Mouse (Mus musculus): ENCODE data around the gene Aatk. TPM values are rescaled to one million over a fixed set of nuclear protein-coding genes. Genes with fewer than 3 reads are reported as not detected.

The Aatk gene
- polyA plus RNA-seq, 1 experiment from 2014 or later: 0.59 TPM

DNA sequence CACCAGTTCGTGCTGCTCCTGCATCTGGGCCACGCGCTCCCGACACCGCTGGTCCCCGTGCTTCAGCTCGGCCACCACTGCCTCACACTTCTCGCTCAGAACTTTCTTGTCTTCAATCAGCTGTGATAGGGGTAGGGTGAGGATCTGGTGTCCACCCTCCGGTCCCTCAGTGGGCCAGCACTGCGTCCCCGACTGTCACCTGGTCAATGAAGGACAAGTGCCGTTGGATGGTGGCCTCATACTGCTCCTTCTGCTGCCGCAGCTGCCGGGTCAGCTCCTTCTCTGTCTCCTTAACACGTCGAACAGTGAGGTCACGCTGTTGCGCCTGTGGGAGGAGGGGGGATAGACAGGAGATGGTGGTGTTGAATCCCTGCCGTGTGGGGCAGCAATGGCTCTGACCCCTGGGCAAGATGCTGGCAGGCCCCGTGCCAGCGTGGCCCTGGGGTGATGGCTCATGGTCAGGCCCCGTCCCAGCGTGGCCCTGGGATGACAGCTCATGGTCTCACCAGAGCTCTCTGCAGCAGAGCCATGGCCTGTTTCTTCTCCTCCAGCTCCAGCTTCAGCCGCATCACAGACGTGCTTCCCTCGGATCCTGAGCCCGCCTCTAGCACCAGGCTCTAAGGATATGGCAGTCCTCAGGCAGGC is 23.4 kb upstream of the Aatk start:
- Histone ChIP-seq H3K4me3 (replicated peaks) (no peak overlapping the region), H3K9ac (no peak overlapping the region), H3K9me3 (replicated peaks) (no peaks in the 10 kb centered on the region), H3K36me3 (replicated peaks) (peaks cover 8% of the 10 kb centered on the region; the same call in 1 of the 2 replicates), H3K27ac (replicated peaks) (no peak overlapping the region), H3K4me2 (no peak overlapping the region), H3K27me3 (no peaks in the 10 kb centered on the region), H3K4me1 (replicated peaks) (no peaks in the 10 kb centered on the region; the same call in 1 of the 2 replicates)
- no peak for ATAC-seq (ENCODE audit: insufficient read depth)
- WGBS (ENCODE audit: insufficient replicate concordance): 85% methylated on average over 27 of the region's 27 CpGs

DNA sequence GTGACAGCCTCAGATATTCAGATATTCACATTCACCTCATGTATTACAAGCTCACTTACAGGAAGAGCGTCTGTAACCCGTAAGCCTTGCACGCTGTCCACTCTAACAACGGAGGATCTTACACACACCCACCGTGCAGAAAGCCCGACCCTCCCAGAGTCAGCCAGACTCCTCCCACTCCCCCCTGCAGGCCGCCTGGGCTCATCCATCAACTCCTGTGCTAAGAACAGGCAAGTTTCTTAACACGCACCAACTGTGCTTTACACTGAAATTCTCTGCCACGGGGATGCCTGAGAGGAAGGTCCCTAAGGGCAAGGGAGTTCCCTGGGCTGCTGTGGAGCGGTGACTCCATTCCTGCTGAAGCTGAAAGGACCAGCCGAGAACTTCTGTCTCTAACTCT is 22.3 kb upstream of the Aatk start:
- Histone ChIP-seq H3K27ac (replicated peaks) (no peak overlapping the region), H3K4me3 (replicated peaks) (no peak overlapping the region), H3K36me3 (replicated peaks) (peaks cover 8% of the 10 kb centered on the region; the same call in 1 of the 2 replicates), H3K4me1 (replicated peaks) (no peaks in the 10 kb centered on the region; the same call in 1 of the 2 replicates), H3K9me3 (replicated peaks) (no peaks in the 10 kb centered on the region), H3K4me2 (no peak overlapping the region), H3K27me3 (no peaks in the 10 kb centered on the region), H3K9ac (no peak overlapping the region)
- 65% methylated on average over 11 of the region's 11 CpGs for WGBS (ENCODE audit: insufficient replicate concordance)
- ATAC-seq (ENCODE audit: insufficient read depth): no peak

DNA sequence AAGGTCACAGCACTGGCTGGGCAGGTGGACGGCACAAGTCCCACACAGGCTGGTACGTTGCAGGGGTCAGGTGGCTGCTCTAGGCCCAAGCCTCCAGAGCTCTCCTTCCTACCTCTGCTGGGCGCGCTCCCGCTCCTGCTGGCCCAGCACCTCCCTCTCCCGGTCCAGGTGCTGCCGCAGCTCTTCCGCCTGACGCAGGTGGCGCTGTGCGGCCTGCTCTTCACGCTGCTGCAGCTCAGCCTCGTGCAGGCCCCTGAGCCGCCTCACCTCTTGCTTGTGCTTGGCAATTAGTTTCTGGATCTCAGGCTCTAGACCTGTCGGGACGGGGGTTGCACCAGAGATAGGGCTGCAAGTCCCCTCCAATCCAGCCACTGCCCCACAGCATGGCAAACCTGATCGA is 20.9 kb upstream of the Aatk start:
- Histone ChIP-seq H3K27me3 (no peaks in the 10 kb centered on the region), H3K4me1 (replicated peaks) (no peaks in the 10 kb centered on the region; the same call in 1 of the 2 replicates), H3K36me3 (replicated peaks) (peaks cover 8% of the 10 kb centered on the region; the same call in 1 of the 2 replicates), H3K4me3 (replicated peaks) (no peak overlapping the region), H3K9ac (no peak overlapping the region), H3K9me3 (replicated peaks) (no peaks in the 10 kb centered on the region), H3K4me2 (no peak overlapping the region), H3K27ac (replicated peaks) (no peak overlapping the region)
- WGBS (ENCODE audit: insufficient replicate concordance): 76% methylated on average over 17 of the region's 17 CpGs
- no peak for ATAC-seq (ENCODE audit: insufficient read depth)

DNA sequence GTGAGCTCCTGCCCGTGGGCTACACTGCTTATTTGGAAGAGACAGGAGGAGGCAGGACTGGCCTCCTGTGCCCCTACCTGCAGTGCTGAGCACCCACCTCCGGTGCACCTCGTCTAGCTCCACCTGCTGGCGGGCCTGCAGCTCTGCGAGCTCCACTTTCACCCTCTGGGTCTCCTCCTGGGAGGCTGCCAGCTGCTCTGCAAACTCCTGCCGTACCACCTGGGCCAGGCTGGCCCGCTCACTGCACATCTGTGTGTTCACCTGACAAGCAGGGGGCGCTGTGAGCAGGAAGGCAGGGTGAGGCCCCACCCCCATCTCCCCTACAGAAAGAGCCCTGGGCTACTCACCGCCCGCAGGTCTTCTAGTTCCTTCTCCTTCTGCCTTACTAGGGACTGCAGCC is 18.3 kb upstream of the Aatk start:
- Histone ChIP-seq H3K9ac (no peak overlapping the region), H3K27me3 (peaks cover 4% of the 10 kb centered on the region; the same call in 1 of the 2 replicates), H3K27ac (replicated peaks) (no peak overlapping the region), H3K36me3 (replicated peaks) (no peaks in the 10 kb centered on the region), H3K4me3 (replicated peaks) (no peak overlapping the region), H3K4me1 (replicated peaks) (no peaks in the 10 kb centered on the region; the same call in 1 of the 2 replicates), H3K4me2 (no peak overlapping the region), H3K9me3 (replicated peaks) (no peaks in the 10 kb centered on the region)
- no peak for ATAC-seq (ENCODE audit: insufficient read depth)
- WGBS (ENCODE audit: insufficient replicate concordance): 32% methylated on average over 10 of the region's 10 CpGs

DNA sequence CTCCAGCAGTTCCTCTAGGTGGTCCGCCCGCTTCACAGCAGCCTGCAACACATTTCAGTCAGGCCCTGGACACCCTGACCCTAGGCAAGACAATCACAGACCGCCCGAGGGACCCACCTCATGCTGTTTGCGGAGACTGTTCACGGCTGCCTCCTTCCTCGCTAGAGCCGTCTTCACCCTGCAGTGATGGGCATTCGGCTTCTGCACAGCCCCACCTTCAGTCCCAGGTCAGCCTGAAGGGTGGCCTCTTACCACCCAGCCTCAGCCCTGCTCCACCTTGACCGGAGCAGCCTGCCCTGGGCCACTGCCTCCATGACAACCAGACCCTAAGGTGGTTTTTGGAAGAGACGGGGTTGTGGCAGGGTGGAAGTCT is 17.7 kb upstream of the Aatk start:
- peak; percentile 20; the same call in 1 of the 2 replicates for ATAC-seq (ENCODE audit: insufficient read depth)
- 70% methylated on average over 11 of the region's 11 CpGs for WGBS (ENCODE audit: insufficient replicate concordance)
- Histone ChIP-seq H3K9me3 (replicated peaks) (no peaks in the 10 kb centered on the region), H3K4me2 (no peak overlapping the region), H3K36me3 (replicated peaks) (no peaks in the 10 kb centered on the region), H3K4me1 (replicated peaks) (no peaks in the 10 kb centered on the region; the same call in 1 of the 2 replicates), H3K4me3 (replicated peaks) (no peak overlapping the region), H3K27ac (replicated peaks) (peak overlapping the region; percentile 51; the same call in 1 of the 2 replicates), H3K9ac (no peak overlapping the region), H3K27me3 (peaks cover 5% of the 10 kb centered on the region; the same call in 1 of the 2 replicates)

DNA sequence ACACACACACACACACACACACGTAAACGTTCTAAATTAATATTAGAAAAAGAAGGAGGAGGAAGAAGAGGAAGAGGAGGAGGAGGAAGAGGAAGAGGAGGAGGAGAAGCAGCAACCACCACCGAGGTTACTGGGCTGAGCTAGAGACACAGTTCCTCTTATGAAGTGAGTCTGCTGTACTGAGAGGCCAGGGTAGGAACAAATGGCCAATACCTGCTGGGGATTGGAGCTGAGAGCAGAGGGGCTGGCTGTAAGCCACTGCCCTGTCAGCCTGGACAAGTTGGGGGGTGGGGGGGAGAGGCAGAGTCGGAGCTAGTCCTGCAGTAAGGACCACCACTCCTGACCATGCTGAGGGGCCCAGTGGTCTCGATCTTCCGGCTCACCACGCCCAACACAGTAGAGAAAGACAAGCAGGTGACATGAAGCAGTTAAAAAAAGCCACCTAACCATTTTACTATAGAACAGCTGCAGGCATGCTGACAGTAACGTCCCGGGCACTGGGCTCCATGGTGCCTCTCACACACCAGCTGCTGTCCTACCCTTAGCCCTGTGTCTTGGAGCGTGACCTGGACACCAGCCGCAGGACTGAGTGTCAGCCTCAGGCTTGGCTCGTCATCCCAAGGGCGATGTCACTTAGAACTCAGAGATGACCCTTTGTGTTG is 17.2 kb upstream of the Aatk start:
- no peak for ATAC-seq (ENCODE audit: insufficient read depth)
- Histone ChIP-seq H3K36me3 (replicated peaks) (no peaks in the 10 kb centered on the region), H3K9ac (no peak overlapping the region), H3K4me3 (replicated peaks) (no peak overlapping the region), H3K9me3 (replicated peaks) (no peaks in the 10 kb centered on the region), H3K4me2 (no peak overlapping the region), H3K4me1 (replicated peaks) (no peaks in the 10 kb centered on the region; the same call in 1 of the 2 replicates), H3K27ac (replicated peaks) (peak overlapping the region; percentile 51; the same call in 1 of the 2 replicates), H3K27me3 (peaks cover 5% of the 10 kb centered on the region)
- WGBS (ENCODE audit: insufficient replicate concordance): 60% methylated on average over 13 of the region's 13 CpGs

DNA sequence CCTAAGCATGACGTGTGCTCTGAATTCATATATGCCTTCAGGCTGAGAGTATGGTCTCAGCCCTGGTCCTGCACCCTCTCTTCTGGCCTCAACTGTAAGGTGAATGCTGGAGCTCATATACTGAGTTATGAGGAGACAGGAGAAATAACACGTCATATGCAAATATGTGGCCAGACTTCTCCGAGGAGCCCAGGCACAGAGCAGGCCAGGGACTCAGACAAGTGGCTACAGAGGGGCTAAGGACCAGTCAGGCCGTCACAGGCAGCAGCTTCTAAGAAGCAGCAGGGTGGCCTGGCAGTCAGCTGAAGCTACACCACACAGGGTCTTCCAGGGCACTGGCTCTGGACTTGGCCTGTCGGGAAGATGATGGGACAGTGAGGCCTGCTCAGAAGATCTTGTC is 16.4 kb upstream of the Aatk start:
- H3K4me1 ChIP-seq (replicated peaks): no peaks in the 10 kb centered on the region; the same call in 1 of the 2 replicates
- H3K27ac ChIP-seq (replicated peaks): 0 out of 2 replicates have a peak overlapping the region, but pooled peaks have one; percentile 19
- H3K9me3 ChIP-seq (replicated peaks): no peaks in the 10 kb centered on the region
- peaks cover 5% of the 10 kb centered on the region for H3K27me3 ChIP-seq
- H3K36me3 ChIP-seq (replicated peaks): no peaks in the 10 kb centered on the region
- H3K4me2 ChIP-seq: no peak overlapping the region
- no peak overlapping the region for H3K9ac ChIP-seq
- no peak for ATAC-seq (ENCODE audit: insufficient read depth)
- 54% methylated on average over 5 of the region's 5 CpGs for WGBS (ENCODE audit: insufficient replicate concordance)
- H3K4me3 ChIP-seq (replicated peaks): no peak overlapping the region

DNA sequence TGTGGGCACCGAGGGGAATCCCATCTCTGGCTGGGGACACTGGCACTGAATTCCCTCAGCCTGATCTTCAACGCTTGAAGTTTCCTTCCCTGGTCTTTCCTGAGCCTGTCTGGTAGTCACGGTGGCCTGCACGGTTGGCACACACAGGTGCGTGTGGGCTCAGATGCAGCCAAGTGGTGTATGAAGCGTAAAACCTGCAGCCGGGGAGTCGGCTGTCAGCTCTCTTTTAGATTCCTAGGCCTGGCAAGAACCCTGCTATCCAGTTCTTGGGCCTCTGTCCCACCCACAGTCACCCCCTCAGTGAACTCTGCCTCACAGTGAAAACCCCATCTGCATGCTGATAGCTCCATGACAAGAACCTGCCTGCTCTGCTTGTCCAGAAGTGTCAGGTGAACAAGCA is 13.7 kb upstream of the Aatk start:
- WGBS (ENCODE audit: insufficient replicate concordance): 62% methylated on average over 8 of the region's 8 CpGs
- no peak overlapping the region for H3K27ac ChIP-seq (replicated peaks)
- no peaks in the 10 kb centered on the region for H3K9me3 ChIP-seq (replicated peaks)
- H3K4me3 ChIP-seq (replicated peaks): no peak overlapping the region
- ATAC-seq (ENCODE audit: insufficient read depth): no peak
- no peaks in the 10 kb centered on the region; the same call in 1 of the 2 replicates for H3K4me1 ChIP-seq (replicated peaks)
- peaks cover 5% of the 10 kb centered on the region for H3K27me3 ChIP-seq
- H3K36me3 ChIP-seq (replicated peaks): no peaks in the 10 kb centered on the region
- no peak overlapping the region for H3K9ac ChIP-seq
- H3K4me2 ChIP-seq: no peak overlapping the region

DNA sequence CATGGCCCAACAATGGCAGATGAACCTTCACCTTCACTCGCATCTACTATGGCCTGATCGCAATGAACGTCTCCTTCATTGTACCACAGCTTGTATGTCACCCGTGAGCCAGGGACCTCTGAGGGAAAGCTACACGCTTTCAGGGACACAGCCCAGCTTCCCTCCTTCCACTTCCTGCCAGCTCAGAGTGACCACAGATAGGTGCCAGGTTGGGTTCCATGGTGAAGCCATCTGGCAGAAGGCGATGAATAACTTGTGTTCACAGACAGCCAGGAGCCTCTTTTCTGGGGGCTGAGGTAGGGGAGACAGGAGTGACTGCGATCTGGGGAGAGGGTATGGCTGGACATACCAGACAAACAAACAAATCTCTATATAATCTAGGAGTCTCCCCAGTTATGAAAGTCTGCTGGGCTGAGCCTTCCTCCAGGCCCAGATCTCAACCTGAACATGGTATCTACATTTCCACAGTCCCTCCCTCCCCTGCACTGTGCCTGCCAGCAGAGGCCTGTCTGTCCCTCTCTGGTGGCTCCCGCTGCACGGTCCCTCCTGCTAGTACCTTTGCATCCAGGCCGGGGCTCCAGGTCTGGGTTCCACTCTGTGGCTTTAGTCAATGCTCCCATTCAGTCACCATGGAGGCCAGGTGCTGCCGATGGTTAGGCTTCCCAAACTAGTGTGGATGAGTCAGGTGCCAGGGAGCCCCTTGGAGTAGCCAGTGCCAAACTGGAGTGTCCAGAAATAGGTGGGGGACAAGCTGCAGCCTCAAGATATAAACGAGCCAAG is 9.2 kb upstream of the Aatk start:
- Histone ChIP-seq H3K9me3 (replicated peaks) (no peaks in the 10 kb centered on the region), H3K36me3 (replicated peaks) (no peaks in the 10 kb centered on the region), H3K27ac (replicated peaks) (no peak overlapping the region), H3K9ac (no peak overlapping the region), H3K4me3 (replicated peaks) (no peak overlapping the region), H3K4me2 (no peak overlapping the region), H3K27me3 (peaks cover 8% of the 10 kb centered on the region), H3K4me1 (replicated peaks) (no peaks in the 10 kb centered on the region)
- ATAC-seq (ENCODE audit: insufficient read depth): no peak
- WGBS (ENCODE audit: insufficient replicate concordance): 65% methylated on average over 12 of the region's 12 CpGs

DNA sequence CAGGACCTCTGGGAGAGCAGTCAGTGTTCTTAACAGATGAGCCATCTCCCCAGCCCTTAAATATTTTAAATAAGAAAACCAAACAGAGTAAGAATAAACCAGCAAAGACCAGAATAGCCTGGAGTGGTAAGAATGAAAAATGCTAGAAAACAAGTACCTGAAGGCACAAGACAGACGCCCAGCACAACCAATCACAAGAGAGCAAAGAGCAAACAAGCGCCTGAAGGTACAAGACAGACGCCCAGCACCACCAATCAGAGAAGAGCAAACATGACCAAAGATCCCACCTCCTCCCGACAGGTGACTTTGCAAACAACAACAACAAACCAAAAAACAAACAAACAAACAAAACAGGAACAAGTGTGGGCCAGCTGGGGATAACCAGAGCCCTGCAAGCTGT is 6.9 kb upstream of the Aatk start:
- WGBS (ENCODE audit: insufficient replicate concordance): 57% methylated on average over 4 of the region's 4 CpGs
- ATAC-seq (ENCODE audit: insufficient read depth): no peak
- Histone ChIP-seq H3K27me3 (peaks cover 22% of the 10 kb centered on the region), H3K9ac (no peak overlapping the region), H3K4me3 (replicated peaks) (no peak overlapping the region), H3K4me2 (no peak overlapping the region), H3K36me3 (replicated peaks) (no peaks in the 10 kb centered on the region), H3K9me3 (replicated peaks) (no peaks in the 10 kb centered on the region), H3K27ac (replicated peaks) (no peak overlapping the region), H3K4me1 (replicated peaks) (no peaks in the 10 kb centered on the region)

DNA sequence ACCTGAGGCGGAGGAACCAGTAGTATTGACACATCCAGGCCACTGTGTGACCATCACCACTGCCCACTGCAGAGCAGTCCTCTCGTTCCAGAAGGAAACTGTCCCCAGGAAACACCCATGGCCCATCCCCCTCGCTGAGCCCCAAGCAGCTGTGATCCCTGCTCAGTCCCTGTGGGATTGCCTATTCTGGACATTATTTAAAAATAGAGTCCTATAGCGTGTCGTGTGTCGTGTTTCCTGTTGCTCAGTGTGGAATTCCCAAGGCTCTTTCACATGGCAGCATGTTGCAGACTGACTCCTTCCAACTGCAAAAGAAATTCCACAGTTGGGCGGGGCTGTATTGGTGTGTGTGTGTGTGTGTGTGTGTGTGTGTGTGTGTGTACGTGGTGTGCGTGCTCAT is 5.3 kb upstream of the Aatk start:
- 58% methylated on average over 9 of the region's 9 CpGs for WGBS (ENCODE audit: insufficient replicate concordance)
- Histone ChIP-seq H3K27ac (replicated peaks) (no peak overlapping the region), H3K4me1 (replicated peaks) (peaks cover 9% of the 10 kb centered on the region; the same call in 1 of the 2 replicates), H3K9me3 (replicated peaks) (no peaks in the 10 kb centered on the region), H3K4me2 (no peak overlapping the region), H3K4me3 (replicated peaks) (no peak overlapping the region), H3K9ac (no peak overlapping the region), H3K36me3 (replicated peaks) (no peaks in the 10 kb centered on the region), H3K27me3 (peaks cover 38% of the 10 kb centered on the region)
- no peak for ATAC-seq (ENCODE audit: insufficient read depth)
